8 mouse cellular contexts compared by ENCODE assay signal in the genomic region with DNA sequence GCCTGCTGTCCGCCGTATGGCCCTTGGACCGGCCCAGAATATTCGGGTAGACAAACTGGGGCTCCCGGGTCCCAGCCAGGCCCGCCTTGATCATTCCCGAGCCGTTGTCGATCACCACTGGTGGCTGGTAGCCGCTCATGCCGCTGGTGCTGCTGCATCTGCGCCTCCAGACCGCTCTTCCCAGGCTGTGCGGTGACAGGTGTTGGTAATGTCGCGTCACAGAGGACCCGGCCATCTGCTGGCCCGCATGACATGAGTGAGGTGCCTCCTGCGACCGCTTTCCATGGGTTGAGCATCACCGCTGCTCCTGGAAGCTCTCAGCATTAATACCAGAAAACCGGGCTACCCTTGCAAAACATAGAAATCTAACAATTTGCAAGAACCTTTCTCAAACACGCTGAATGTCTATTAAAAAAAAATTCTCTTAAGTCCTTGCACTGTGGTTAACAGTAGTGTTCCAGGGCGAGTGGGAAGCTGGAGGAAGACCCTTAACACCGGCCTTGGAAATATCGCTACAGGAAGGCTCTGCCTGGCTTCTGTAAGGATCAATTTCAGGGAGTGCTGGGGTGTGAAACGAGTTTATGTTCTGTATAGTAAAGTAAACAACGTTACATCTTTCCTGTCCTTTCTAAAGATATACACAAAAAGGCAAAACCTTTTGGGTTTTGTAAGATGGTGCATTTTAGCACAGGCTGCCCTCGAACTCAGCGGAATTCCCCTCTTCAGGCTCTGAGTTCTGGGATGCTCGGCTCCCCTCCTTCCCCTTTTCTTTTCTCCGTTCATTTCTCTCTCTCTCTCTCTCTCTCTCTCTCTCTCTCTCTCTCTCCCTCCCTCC. TPM values are rescaled to one million over a fixed set of nuclear protein-coding genes. Genes with fewer than 3 reads are reported as not detected.
DNase-seq lines count a peak whose midpoint lies in the region; ATAC-seq lines count a peak whose summit lies in the region.

A gene (minus strand): TSS at position 229 of the 835 bp plus-strand sequence.

- peak within 1 kb of the TSS; percentile 62 for H3K4me3 ChIP-seq in intestine, embryonic 16.5 days (ENCODE audit: low read length)
- H3K4me3 ChIP-seq in liver, embryonic 12.5 days = peak within 1 kb of the TSS; percentile 87
- peak within 1 kb of the TSS; percentile 46 for H3K4me3 ChIP-seq in neural tube, embryonic 12.5 days

- peaks cover 10% of the 10 kb centered on the region; the same call in 1 of the 2 replicates for H3K4me1 ChIP-seq in intestine, embryonic 16.5 days (ENCODE audit: control insufficient read depth, insufficient read depth, low read length)
- H3K4me1 ChIP-seq in liver, embryonic 12.5 days = peaks cover 33% of the 10 kb centered on the region
- peaks cover 16% of the 10 kb centered on the region for H3K4me1 ChIP-seq in neural tube, embryonic 12.5 days

- H3K9me3 ChIP-seq in intestine, embryonic 16.5 days (ENCODE audit: control insufficient read depth, low read length) = no peaks in the 10 kb centered on the region
- H3K9me3 ChIP-seq in liver, embryonic 12.5 days (replicated peaks) = no peaks in the 10 kb centered on the region
- no peaks in the 10 kb centered on the region for H3K9me3 ChIP-seq in neural tube, embryonic 12.5 days

- peak; percentile 27 for ATAC-seq in frontal cortex, adult (ENCODE audit: low TSS enrichment)
- ATAC-seq in intestine, embryonic 16.5 days = no peak
- ATAC-seq in liver, embryonic 12.5 days = no peak
- ATAC-seq in neural tube, embryonic 12.5 days (ENCODE audit: low FRiP score, low read depth) = no peak

- H3K36me3 ChIP-seq in intestine, embryonic 16.5 days (ENCODE audit: control insufficient read depth, insufficient read depth, low read length) = peaks cover 3% of the 10 kb centered on the region; the same call in 1 of the 2 replicates
- peaks cover 10% of the 10 kb centered on the region for H3K36me3 ChIP-seq in liver, embryonic 12.5 days
- H3K36me3 ChIP-seq in neural tube, embryonic 12.5 days = peaks cover 7% of the 10 kb centered on the region

- WGBS in intestine, embryonic 16.5 days = 3% methylated on average over 32 of the region's 32 CpGs
- WGBS in liver, embryonic 12.5 days (ENCODE audit: insufficient replicate concordance) = 3% methylated on average over 32 of the region's 32 CpGs
- 2% methylated on average over 32 of the region's 32 CpGs for WGBS in neural tube, embryonic 12.5 days

- DNase-seq in left cerebral cortex, adult 18-20 months (ENCODE audit: low spot score in 2 of 2) = peak; percentile 43 to 65
- no peak for DNase-seq in left cerebral cortex, adult 11 months (ENCODE audit: low spot score)
- peak; percentile 75 for DNase-seq in cerebellum, adult 8-10 months
- peak; percentile 21 for DNase-seq in yolk sac, embryonic 10.5 days (ENCODE audit: low spot score)

- peaks cover 3% of the 10 kb centered on the region; the same call in 1 of the 2 replicates for H3K27me3 ChIP-seq in intestine, embryonic 16.5 days (replicated peaks; ENCODE audit: control insufficient read depth, insufficient read depth, low read length)
- peaks cover 46% of the 10 kb centered on the region for H3K27me3 ChIP-seq in liver, embryonic 12.5 days (replicated peaks)
- H3K27me3 ChIP-seq in neural tube, embryonic 12.5 days (replicated peaks) = peaks cover 4% of the 10 kb centered on the region; the same call in 1 of the 2 replicates

- peak within 1 kb of the TSS; percentile 66 for H3K9ac ChIP-seq in intestine, embryonic 16.5 days (ENCODE audit: low read depth, low read length)
- peak within 1 kb of the TSS; percentile 69 for H3K9ac ChIP-seq in liver, embryonic 12.5 days
- H3K9ac ChIP-seq in neural tube, embryonic 12.5 days = peak within 1 kb of the TSS; percentile 36

- H3K4me2 ChIP-seq in intestine, embryonic 16.5 days (ENCODE audit: low read depth, low read length) = peak within 1 kb of the TSS; percentile 89
- H3K4me2 ChIP-seq in liver, embryonic 12.5 days = peak within 1 kb of the TSS; percentile 78
- H3K4me2 ChIP-seq in neural tube, embryonic 12.5 days (replicated peaks) = peak within 1 kb of the TSS; percentile 78

- H3K27ac ChIP-seq in intestine, embryonic 16.5 days (ENCODE audit: low read length) = peak within 1 kb of the TSS; percentile 75
- peak within 1 kb of the TSS; percentile 72 for H3K27ac ChIP-seq in liver, embryonic 12.5 days
- H3K27ac ChIP-seq in neural tube, embryonic 12.5 days = no peak within 1 kb of the TSS

RNA-seq across cellular contexts. Expression of the gene that starts here (rescaled TPM):
- total RNA-seq in left cerebral cortex, adult 18-20 months (2021) = 1 to 10 TPM; 1.1 to 1.2 TPM
- 0.12 and 0.33 TPM in 2 replicates for polyA plus RNA-seq in intestine, embryonic 16.5 days (2015; fragmentation: Nextera tagmentation; extraction: Ambion mirVana)
- not detected in 2 replicates for polyA plus RNA-seq in liver, embryonic 12.5 days (2016; fragmentation: Nextera tagmentation; extraction: Ambion mirVana)
- 0.19 TPM in 1 of 2 replicates, not detected in the other for polyA plus RNA-seq in neural tube, embryonic 12.5 days (2016; fragmentation: Nextera tagmentation; extraction: Ambion mirVana)
